Mouse (Mus musculus): ENCODE data around the gene Pip4k2a.
A peak's percentile ranks its signal among the peaks of the same experiment; 100 is the strongest.
"Not testable (repeated sequence)": the region's sequence is repeated elsewhere in the genome, so short reads cannot be mapped to it uniquely, and the experiment has no call there.

Gene Pip4k2a

DNA sequence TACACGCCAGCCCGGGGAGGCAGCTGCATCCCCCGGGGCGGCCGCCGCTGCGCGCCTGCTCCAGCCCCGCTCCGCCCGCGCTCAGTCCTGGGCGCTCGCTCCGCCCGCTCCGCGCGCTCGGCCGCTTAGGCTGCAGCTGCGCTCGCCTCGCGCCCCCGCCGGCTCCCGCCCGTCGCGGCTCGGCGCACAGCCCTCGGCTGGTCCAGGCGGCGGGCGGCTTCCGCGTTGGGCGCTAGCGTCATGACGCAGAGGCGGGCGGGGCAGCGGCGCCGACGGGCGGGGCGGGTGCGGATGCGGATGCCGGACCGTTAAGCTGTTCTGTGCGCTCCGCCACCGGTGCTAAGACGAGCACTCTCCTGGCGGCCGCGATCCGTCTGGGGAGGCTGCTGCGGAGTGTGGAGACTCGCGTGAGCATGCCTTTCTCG is at the start of gene Pip4k2a, which contains the start of gene 4930426L09Rik:
Gene Pip4k2a (minus strand): TSS at position 73 of the 425 bp plus-strand sequence.
Gene 4930426L09Rik (plus strand): TSS at position 290 of the 425 bp plus-strand sequence.
- DNase-seq (ENCODE audit: low spot score): peak; percentile 90

DNA sequence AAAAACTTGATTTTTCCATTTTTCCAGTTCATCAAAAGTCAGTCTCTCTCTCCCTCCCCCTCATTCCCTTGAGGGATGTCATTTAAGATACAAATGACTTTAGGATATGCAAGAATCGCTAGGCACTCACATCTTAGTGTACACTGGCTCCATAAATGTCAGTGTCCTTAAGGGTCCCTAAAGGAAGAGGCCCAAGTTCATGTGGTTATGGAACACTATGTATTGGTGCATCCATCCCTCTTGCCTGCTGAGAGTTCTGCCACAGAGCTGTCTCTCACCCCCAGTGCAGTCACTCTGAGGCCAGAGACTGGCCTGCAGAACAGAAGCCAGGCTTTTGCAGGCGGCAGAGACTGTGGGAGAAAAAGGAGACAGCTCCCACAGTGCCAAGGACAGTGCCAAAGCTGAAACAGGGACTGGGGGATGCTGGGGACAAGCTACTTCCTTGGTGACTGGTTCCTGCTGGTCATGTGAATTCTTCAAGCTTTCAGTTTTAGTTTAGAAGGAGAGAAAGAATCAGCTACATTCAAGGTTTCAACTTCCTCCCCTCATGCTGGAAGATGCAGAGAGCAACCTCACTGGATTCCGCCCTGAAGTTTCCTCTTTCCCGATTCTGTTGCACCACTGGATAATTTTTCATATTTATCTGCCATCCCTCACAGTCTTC is 40.1 kb upstream of the Pip4k2a start:
- DNase-seq (ENCODE audit: low spot score): no peak

DNA sequence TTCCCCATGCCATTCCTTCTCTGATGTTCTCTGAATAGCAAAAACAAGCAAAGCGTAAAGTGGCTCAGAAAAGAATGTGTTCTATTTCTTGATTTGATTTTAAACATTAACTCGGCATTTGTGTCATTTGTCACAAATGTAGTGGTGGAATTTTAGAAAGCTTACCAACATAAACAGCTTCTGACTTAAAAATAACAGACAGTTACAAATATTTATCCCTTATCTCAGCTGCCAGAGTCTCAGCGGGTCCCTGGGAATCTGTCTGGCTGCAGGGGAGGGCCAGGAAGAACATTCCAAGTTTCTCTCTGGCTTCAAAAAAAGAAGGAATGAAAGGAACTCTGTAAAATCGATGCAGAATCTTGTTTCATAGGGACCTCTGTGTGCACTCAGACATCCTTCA is 39.5 kb upstream of the Pip4k2a start:
- DNase-seq (ENCODE audit: low spot score): no peak

DNA sequence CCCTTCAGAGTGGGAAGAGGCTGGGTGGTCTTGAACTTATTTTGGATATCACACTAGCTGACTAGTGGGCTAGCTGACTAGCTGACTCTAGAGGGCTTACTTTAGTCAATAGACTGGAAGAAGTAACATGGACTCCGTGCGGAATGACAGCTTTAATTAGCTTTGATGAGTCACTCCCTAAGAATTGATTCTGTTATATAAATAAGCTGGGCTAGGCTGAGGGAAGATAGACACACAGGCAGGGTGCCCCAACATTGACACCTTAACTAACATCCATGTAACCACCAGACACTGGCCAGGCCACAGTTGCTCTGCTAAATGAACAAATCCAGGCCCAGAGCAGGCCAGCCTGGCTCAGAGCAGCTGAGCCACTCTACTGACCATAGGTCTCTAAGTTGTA is 26.9 kb upstream of the Pip4k2a start:
- peak; percentile 11 for DNase-seq (ENCODE audit: low spot score)

DNA sequence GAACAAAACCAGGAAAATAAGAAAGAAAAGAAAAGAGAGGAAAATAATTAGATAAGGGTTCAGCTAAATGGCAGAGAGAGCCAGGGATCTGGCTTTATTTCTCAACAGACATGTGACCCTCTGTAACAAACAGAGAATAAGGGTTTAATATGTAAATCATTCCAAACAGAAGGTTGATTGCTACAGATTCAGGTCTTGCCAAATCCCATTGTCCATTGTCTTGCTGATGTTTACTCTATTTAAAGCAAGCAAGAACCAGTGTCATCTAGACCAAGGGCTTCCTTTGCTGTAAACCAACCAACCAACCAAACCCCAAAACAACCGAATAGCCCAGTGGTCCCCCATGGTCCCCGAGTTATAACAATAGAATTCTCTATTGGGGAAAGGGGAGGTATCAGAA is 20.1 kb upstream of the Pip4k2a start:
- DNase-seq (ENCODE audit: low spot score): no peak

DNA sequence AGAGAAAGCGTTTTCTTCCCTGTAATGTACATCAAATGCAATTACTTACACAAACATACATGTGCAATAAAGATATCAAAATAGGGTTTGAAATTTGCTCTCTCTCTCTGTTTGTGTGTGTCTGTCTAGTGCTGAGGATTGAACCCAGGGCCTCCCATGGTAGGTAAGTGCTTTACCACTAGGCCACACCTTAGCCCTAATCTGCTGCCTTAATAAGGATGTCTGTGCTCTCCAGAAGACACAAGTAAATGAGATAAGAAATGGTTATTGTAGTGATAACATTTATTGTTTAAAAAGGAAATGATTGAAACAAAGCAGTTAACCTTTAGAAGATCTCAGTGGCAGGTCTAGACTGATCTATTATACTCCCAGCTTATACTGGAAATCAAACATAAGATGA is 18.9 kb upstream of the Pip4k2a start:
- no peak for DNase-seq (ENCODE audit: low spot score)

DNA sequence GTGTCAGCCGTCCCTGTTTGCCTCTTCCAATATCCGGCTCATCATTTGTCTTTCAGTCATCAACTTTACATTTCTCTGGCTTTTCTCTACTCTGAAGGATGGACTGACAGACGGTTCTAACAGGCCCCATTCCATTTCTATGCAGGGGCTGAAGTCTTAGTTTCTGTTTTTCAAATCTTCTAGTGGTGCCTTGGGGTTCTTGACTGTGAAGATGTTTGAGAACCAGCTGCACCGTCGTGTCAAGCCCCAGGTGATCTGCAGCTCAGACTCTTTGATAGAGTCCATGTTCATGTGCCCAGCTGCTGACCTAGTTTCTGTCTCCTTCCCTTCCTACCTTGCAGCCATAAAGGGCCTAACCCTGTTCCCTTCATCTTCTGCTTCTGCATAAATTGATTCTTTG is 18.4 kb upstream of the Pip4k2a start:
- no peak for DNase-seq (ENCODE audit: low spot score)

DNA sequence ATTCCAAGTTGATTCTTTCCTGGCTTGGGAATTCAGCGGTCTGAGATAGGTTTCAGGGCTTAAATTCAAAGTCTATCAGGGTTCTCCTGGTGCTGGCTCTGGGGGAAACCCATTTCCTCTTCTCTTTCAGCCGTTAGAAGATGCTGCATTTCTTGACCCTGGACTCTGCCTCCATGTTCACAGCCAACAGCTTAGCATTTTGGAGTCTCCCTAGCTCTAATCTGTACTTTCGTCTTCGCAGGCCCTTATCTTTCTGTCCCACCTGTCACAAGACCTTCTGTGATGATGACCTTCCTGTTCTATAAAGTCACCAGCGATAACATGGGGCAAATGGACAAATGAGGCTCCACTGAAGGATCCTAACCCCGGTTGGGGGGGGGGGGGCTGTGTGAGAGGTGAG is 13.5 kb upstream of the Pip4k2a start:
- DNase-seq (ENCODE audit: low spot score): no peak

DNA sequence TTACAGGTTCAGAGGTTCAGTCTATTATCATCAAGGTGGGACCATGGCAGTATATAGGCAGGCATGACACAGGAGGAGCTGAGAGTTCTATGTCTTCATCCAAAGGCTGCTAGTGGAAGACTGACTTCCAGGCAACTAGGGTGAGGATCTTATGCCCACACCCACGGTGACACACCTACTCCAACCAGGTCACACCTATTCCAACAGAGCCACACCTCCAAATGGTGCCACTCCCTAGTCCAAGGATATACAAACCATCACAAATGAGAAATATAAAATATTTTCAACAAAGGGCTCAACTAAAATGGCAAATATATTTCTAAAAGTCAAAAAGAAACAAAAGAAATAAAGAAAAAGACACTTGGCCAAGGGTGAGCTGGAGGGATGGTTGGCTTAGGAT is 12.6 kb upstream of the Pip4k2a start:
- not testable (repeated sequence) for DNase-seq (ENCODE audit: low spot score)

DNA sequence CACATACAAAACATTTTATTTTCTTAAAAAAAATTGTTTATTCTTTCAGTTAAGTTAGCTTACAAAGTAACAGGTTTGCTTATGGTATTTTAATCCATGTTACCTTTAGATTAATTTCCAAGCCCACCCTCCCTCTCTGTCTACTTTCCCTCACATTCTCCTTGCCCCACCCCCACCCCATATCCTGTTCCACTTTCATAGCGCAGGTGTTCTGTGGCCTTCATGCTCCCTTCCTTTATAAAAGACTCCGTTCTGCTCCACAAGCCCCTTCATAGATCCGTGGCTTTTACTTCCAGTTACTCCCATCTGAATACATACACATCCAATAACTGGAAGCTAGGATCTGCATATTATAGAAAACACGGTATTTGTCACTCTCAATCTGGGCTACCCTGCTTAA is 9.7 kb upstream of the Pip4k2a start:
- DNase-seq (ENCODE audit: low spot score): no peak

DNA sequence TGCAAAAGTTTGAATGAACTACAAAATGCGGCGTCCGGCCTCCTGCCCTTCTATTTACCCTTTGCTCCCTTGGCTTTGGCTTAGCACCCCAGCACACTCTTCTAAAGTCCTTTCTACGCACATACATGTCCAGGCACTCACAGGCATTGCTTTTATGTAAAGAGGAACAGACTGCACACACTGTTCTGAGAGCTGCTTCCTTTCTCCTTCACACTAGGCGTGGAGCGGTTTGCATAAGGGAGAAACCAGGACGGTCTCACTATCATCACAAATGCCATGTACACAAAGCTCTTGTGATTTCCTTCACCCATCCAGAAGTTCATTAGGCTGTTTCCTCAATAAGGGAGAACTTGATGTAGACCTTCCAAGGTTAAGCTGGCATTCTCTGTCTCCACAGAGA is 8.2 kb upstream of the Pip4k2a start:
- DNase-seq (ENCODE audit: low spot score): no peak

DNA sequence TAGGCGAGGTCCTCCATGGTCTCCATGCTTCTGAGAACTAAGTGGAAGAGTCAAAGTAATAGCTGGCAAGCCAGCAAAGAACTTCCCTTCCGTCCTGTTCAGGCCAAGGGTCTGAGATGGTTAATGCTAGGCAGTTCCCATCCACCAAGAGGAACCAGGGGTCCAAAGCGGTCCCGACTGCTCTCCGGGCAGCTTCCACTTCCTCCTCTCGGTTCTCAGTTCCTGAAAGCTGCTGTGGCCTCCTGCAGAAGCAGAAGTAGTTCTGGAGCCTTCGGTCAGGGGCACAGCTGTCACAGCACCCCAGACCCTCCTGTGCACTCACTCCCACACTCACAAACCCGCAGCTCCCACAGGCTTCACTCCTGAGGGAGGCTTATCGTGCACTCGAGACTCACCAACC is 6.9 kb upstream of the Pip4k2a start:
- DNase-seq (ENCODE audit: low spot score): no peak

DNA sequence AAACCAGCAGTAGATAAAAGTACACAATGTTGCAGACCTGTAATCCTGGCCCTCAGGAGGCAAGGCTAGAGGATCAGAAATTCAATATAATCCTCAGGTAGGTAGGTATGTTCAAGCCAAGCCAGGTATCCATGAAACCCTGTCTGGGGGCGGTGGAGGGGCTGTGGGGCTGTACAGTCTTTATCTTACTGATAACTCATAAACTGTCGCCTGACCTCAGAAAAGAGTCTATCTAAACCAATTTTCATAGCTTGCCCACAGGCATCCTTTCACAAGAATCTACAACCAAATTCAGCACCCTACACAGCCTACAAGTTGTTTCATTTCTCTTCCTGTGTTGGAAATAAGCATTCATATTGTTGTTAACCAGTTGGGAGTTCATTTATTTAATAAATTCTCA is 1.5 kb upstream of the Pip4k2a start:
- no peak for DNase-seq (ENCODE audit: low spot score)

DNA sequence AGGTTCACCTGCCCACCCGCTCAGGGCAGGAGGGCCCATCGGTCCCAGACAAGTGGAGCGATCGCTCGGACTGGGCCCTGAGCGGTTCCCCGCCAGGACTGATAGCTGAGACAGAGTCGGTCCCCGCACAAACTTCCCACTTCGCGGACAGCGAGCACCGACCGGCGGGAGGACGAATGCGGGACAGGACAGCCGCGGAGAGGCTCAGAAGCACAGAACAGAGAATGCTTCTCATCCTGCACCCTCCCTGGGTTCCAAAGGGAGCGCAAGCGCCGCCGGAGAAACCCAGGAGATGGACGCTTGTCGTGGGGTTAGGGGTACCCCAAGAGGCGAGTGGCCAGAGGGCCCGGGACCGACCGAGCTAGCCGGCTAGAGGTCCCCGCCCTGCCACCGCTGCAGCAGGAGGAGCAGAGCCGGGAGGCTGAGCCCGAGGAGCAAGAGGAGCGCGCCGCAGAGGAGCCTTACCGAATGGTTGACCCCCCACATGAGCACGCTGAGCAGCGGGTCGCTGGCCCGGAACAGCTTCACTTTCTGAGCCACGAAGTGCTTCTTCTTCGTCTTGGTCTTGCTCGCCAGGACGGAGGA is 447 bp downstream of the Pip4k2a start:
- peak; percentile 69 for DNase-seq (ENCODE audit: low spot score)

DNA sequence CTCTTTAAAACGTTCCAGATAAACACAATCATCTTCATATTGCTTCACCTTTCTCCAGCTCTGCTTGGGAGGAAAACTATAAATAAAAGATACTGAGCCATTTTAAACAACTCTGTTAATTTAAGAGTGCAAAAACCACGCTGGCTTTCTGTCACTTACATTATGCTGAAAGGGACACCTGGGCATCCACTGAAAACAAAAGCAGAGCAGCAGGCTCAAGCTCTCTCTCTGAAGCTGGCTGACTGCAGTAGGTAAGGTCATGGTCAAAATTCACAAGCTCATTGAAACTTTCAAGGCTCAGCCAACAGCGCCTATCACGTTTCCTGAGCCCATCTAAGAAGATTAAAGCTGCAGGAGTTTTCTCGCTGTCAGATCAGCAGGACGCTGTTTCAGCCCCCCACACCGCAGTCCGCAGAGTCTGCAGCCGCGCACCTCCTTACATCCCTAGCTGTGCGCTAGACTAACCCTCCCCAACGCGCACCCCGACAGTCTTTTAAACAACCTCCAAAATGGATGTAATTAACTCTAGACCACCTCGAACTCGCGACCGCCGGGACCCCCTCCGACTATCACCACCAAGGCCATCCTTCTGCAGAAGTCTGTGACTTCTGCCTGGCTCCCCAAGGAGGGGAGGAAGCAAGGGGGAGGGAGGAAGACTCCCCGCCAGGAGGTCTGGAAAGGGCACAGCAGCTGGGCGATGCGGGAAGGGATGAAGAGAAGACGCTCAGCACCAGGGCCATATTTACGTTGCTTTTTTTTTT is 1.3 kb downstream of the Pip4k2a start:
- peak; percentile 26 for DNase-seq (ENCODE audit: low spot score)

DNA sequence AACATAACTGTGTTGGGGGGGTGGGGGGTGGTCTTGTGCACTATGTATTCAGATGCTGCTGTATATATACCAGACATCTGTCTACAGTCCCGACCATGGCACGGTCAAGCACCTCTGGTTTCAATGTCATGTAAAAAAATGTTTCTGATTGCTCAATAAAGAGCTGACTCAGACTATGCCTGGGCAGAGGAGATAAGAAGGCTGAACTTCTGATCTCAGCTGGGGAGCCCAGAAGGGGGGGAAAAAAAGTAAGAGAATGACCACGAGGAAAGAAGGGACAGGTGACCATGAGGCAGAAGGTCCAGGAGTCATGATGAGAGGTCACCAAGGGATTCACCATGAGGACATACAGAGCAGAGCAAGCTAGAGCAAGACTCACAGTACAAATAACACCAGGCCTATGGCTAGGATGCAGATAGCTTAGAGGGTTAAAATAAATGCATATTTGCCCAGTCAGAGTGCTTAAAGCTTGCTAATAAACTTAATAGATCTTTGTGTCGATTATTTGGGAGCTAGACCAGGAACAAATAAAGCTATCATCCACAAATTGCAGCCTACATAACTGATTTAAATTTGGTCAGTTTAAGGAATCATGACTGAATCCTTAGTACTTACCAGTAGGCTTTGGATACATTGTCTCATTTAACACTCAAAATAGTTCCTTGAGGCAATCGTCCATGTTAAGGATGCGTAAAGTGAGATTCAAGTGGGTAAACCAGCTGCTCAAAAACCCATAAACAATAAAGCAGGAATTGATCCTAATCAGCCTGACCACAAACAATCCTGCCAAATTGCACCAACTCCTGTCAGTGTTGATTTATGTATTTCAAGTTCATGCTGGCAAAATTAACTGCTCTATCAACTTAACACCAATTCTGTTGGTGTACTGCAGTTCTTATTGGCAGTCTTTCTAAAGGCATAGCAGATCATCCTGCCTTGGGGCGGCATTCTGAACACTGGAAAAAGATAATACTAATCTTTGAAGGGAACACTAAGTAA is 5.1 kb downstream of the Pip4k2a start:
- DNase-seq (ENCODE audit: low spot score): no peak

DNA sequence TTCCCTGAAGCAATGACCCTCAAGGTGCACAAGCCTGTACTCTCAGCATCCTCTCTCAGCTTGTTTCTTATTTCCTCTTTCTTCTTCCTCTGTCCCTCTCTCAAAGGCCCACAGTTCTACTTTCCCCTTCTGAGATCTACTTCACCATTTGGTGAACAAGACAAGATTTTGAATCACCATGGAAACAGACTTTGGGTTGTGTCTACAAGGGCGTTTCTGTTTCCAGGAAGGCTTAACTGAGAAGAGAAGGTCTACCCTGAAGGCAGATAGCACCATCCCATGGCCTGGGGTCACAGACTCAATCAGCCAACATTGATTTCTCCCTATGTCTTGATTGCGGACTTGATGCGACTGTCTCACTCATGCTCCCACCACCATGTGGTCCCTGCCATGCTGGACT is 9.0 kb downstream of the Pip4k2a start:
- DNase-seq (ENCODE audit: low spot score): no peak

DNA sequence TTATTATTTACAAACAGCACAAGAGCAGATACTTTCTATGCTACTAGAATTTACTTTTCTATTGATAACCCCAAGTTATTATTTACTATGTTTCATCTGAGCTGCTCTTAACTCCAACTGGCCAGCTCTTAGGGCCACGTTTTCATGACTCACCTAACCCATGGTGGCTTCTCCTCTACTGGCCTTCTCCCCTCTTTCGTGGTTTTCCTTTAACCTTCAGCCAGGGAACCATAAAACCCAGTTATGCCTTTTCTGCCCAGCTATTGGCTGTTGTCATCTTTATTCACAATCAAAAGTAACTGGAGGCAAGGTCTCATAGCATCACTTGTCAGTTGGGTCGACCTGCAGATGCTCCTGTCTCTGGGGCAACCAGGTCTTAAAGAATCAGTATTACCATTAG is 12.4 kb downstream of the Pip4k2a start:
- no peak for DNase-seq (ENCODE audit: low spot score)

DNA sequence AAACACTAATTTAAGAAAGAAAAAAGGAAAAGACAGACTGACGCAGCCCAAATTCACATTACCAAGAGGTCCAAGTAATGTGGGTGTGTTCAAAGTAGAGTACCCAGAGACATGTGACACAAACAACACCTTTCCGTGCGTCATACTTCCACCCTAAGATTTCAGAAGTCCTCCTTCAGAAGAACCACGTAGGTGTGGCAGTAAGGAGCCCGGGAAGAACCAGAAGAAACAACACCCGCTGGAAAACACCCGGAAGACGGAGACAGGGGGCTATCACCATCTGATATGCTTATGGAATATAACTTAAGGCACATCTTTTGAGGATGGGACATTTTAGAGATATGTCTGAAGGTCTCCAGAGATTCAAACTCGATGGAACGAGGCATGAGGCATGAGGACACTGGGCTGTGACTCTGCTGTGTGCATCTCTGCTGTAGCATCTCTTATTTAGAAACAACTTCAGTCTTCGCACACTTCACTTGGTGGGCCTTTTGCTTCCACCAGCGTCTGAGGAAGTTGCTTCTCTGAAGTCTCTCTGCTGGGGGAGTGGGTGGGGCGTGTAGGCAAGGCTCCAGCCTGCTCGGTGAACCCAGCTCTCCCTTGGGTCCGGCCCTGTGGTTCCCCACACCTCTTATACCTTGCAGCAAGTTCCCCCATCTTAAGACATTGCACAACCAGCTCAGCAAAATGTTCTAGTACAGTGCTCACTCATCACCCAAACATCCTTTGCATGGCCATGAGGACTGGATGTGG is 13.7 kb downstream of the Pip4k2a start:
- no peak for DNase-seq (ENCODE audit: low spot score)

DNA sequence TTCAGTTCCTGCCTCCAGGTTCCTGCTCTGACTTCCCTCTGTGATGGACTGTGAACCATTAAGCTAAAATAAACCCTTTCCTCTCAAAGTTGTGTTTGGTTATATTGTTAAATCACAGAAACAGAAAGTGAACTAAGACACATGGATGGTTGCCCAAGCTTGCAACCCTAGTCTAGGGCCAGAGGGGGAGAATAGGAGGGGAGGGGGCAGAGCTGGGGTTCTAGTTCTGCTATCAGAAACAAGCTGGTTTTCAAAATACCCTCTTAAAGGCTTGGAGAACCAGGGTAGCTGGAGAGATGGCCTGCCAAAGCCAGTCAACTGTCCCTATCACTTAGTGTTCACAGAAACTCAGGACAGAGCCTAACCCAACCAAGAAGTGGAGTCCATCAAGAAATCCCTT is 14.4 kb downstream of the Pip4k2a start:
- no peak for DNase-seq (ENCODE audit: low spot score)

DNA sequence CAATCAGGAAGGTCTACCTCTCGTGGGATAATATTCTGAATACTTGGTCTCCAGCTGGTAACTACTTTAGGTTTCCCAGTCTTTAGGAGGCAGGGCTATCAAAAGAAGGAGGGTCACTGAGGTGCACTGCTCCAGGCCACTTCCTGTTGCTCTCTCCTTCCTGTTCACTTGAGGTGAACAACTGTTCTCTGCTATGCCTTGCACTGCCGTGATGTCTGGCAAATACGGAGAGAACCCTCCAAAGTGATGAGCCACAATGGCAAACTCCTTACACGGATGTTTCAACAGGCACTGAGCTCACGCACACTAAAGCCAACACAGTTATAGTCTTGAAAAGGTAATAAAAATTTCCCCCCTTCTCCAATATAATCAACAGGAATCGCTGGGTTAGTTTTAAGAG is 15.3 kb downstream of the Pip4k2a start:
- DNase-seq (ENCODE audit: low spot score): no peak
